Mouse (Mus musculus) midbrain, embryonic 12.5 days (tissue): ENCODE results near the gene Fblim1. TPM values are rescaled to one million over a fixed set of nuclear protein-coding genes. Genes with fewer than 3 reads are reported as not detected.

Experiments used
- ATAC-seq: fragments of 200-750 bp; cut with Nextera tagmentation; 2 replicates; pipeline ENCODE4 v1.8.0; 2017; ENCODE audit warnings: low read depth, moderate TSS enrichment, moderate library complexity; ENCODE audit not compliant: low FRiP score
- H3K27ac ChIP-seq: fragments of 300-500 bp; sonication (generic); replicated peaks from 2 replicates; pipeline ENCODE4 v1.5.1; 2016; ENCODE audit warnings: mild to moderate bottlenecking
- H3K27me3 ChIP-seq: fragments of 300-500 bp; sonication (generic); 2 replicates; pipeline ENCODE4 v1.6.1; 2016; ENCODE audit warnings: mild to moderate bottlenecking
- H3K36me3 ChIP-seq: fragments of 300-500 bp; sonication (generic); 2 replicates; pipeline ENCODE4 v1.6.1; 2016
- H3K4me1 ChIP-seq: fragments of 300-500 bp; sonication (generic); 2 replicates; pipeline ENCODE4 v1.6.1; 2016
- H3K4me2 ChIP-seq: fragments of 300-500 bp; sonication (generic); replicated peaks from 2 replicates; pipeline ENCODE4 v1.6.1; 2016; ENCODE audit warnings: mild to moderate bottlenecking, moderate library complexity
- H3K4me3 ChIP-seq: fragments of 300-500 bp; sonication (generic); 2 replicates; pipeline ENCODE4 v1.5.1; 2016; ENCODE audit warnings: mild to moderate bottlenecking
- H3K9ac ChIP-seq: fragments of 300-500 bp; sonication (generic); replicated peaks from 2 replicates; pipeline ENCODE4 v1.6.1; 2016; ENCODE audit warnings: mild to moderate bottlenecking, moderate library complexity
- H3K9me3 ChIP-seq: fragments of 300-500 bp; sonication (generic); 2 replicates; pipeline ENCODE4 v1.6.1; 2016; ENCODE audit warnings: mild to moderate bottlenecking
- WGBS: fragments of 180-500 bp; shearing (Covaris S2); methylation state at CpG from one replicate; pipeline ENCODE4 v1.1.7; 2016; 5-methylcytosine and 5-hydroxymethylcytosine counted together
- polyA plus RNA-seq: library from polyadenylated mRNA; unstranded; fragments of >200 nt; fragmentation: Nextera tagmentation; extraction: Ambion mirVana; gene quantifications from 2 replicates; pipeline ENCODE4 v1.2.1, GENCODE M21; 2016

The Fblim1 gene
- polyA plus RNA-seq, 1 experiment from 2014 or later, result 28.7 TPM

DNA sequence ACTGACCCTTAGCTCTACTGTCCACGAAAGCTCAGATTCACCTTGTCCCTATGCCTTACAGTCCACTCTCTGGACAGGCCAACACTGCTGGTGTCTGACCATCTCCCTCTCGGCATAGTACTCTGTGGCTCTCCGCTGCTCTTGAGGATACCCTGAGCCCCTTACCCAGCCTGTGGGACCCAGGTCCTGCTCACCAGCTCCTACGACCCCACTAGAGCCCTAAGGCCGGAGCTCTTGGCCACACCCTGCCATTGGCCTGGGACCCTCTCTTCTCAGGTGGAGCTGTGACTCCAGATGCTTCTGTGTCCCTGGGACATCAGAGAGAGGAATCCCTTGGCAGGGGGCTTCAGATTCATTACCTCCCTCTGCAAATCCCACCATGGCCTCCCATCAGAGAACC lies 475 bp downstream of the Fblim1 start:
- ATAC-seq, result no peak
- Histone ChIP-seq H3K27me3 (peaks cover 13% of the 10 kb centered on the region), H3K4me2 (no peak overlapping the region), H3K9ac (no peak overlapping the region), H3K36me3 (no peaks in the 10 kb centered on the region), H3K4me3 (no peak overlapping the region), H3K4me1 (peaks cover under 1% of the 10 kb centered on the region; the same call in 1 of the 2 replicates), H3K9me3 (no peaks in the 10 kb centered on the region), H3K27ac (no peak overlapping the region)
- 93% methylated on average over 5 of the region's 5 CpGs for WGBS

GRCm38 (mm10) chr4:141604493-141604892 lies 1.4 kb downstream of the Fblim1 start:
- ATAC-seq, result no peak

GRCm38 (mm10) chr4:141603921-141604320 lies 2.0 kb downstream of the Fblim1 start:
- ATAC-seq, result no peak
- Histone ChIP-seq H3K9me3 (no peaks in the 10 kb centered on the region), H3K4me1 (peaks cover 16% of the 10 kb centered on the region), H3K9ac (no peak overlapping the region), H3K27ac (no peak overlapping the region), H3K27me3 (peaks cover 28% of the 10 kb centered on the region), H3K4me2 (no peak overlapping the region), H3K4me3 (no peak overlapping the region), H3K36me3 (no peaks in the 10 kb centered on the region)
- 68% methylated on average over 4 of the region's 4 CpGs for WGBS

More at GRCm38 (mm10) chr4:141604493-141604892, 1.4 kb downstream of the Fblim1 start:
- Histone ChIP-seq H3K27me3 (peaks cover 22% of the 10 kb centered on the region), H3K4me3 (no peak overlapping the region), H3K4me2 (no peak overlapping the region), H3K4me1 (peaks cover 10% of the 10 kb centered on the region), H3K36me3 (no peaks in the 10 kb centered on the region), H3K9me3 (no peaks in the 10 kb centered on the region), H3K27ac (no peak overlapping the region), H3K9ac (no peak overlapping the region)
- WGBS, result 69% methylated on average over 8 of the region's 8 CpGs

DNA sequence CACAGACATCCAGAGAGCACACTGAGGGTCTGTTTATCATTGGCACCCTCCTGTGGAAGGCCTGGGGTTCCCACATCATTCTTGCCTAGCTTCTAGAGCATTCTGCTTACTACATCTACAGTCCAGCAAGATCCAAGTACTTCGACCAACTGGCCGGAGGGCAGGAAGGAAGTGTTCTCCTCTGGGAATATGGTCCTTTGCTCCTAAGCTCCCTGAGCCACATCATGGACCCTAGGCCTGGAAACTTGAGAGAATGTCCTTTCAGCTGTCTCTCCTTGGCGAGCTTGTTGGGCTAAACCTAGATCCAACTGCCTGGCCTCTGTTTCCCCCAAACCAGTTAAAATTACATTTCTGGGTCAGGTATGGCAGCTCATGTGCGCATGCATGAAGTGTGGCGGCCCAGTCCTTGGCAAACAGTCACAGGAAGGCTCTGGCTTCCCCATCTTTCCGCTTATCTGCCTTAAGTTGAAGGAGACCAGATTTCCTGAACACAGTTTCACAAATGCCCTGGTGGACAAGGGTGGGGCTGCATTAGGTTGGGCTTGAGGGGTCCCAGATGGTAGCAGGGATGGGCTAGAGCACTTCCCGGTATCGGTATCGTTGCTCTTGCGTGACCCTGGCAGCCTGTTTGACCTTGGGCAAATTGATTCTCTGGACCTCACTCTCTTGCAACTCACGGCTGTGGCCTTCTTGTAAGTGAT lies 3.2 kb downstream of the Fblim1 start:
- H3K27ac ChIP-seq, result no peak overlapping the region
- no peaks in the 10 kb centered on the region for H3K36me3 ChIP-seq
- no peak overlapping the region for H3K4me3 ChIP-seq
- peaks cover 37% of the 10 kb centered on the region for H3K27me3 ChIP-seq
- H3K9ac ChIP-seq, result no peak overlapping the region
- H3K9me3 ChIP-seq, result no peaks in the 10 kb centered on the region
- H3K4me2 ChIP-seq, result no peak overlapping the region
- H3K4me1 ChIP-seq, result peaks cover 27% of the 10 kb centered on the region
- ATAC-seq, result no peak
- 83% methylated on average over 11 of the region's 11 CpGs for WGBS

DNA sequence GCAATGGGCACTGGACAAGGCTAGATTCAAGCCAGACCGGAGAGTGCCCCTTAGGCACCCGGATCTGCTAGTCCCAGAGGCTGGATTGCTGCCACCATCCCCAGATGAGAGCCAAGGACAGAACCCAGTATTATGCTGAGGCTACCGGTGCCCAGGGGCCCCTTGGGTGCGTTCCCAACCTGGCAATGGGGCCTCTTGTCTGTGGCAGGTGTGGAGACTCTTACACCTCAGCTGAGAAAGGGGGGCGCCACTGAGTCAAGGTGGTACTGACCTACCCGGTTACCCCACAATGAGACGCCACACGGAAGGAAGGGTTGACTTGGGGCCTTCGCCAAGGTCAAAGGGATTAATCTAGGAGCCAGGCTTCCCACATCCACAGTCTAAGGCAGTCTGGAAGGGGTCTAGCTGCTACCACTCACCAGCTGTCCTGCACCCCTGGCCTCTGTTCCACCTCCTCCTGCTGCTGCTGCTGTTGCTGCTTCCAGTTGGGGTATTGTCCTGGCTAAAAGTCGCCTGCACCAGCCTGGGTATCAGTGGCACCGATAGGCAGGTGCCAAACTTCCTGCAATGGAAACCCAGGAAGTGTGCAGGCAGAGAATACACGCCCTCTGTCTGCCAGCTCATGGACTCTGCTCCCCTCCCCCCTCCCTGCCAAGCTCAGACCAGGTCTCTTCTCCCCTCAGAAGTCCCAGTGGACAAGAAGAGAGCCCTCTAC lies 4.6 kb downstream of the Fblim1 start:
- ATAC-seq, result no peak
- Histone ChIP-seq H3K4me3 (no peak overlapping the region), H3K4me2 (no peak overlapping the region), H3K36me3 (no peaks in the 10 kb centered on the region), H3K27ac (no peak overlapping the region), H3K4me1 (peaks cover 27% of the 10 kb centered on the region), H3K9me3 (no peaks in the 10 kb centered on the region), H3K27me3 (peaks cover 47% of the 10 kb centered on the region), H3K9ac (no peak overlapping the region)
- 69% methylated on average over 12 of the region's 12 CpGs for WGBS

DNA sequence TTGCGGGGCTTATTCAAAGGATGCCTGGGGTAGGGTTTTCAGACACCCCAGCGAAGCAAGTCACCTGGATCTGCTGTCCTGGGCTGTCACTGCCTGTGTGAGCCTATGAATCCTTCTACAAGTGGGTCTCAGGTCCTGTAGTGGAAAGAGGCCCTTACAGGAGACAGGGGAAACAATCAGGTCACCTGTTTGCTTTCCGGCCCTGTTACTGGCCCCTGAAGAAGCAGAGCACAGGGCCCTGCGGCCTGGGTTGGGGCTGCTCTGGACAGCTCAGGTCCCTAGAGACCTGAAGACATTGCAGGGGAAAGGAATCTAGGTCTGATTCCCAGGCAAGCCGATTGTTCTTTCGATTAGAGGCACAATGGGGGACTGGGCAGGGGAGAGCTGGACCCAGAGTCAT lies 5.5 kb downstream of the Fblim1 start:
- H3K36me3 ChIP-seq, result no peaks in the 10 kb centered on the region
- WGBS, result 16% methylated on average over 6 of the region's 6 CpGs
- no peak overlapping the region for H3K27ac ChIP-seq
- peak overlapping the region; percentile 71; the same call in 1 of the 2 replicates for H3K4me2 ChIP-seq
- no peak overlapping the region for H3K9ac ChIP-seq
- no peak overlapping the region for H3K4me3 ChIP-seq
- peaks cover 47% of the 10 kb centered on the region for H3K27me3 ChIP-seq
- peaks cover 27% of the 10 kb centered on the region for H3K4me1 ChIP-seq
- no peaks in the 10 kb centered on the region for H3K9me3 ChIP-seq
- ATAC-seq, result no peak

GRCm38 (mm10) chr4:141599251-141600141 lies 6.4 kb downstream of the Fblim1 start:
- Histone ChIP-seq H3K9ac (peak overlapping the region; percentile 57), H3K36me3 (no peaks in the 10 kb centered on the region), H3K27me3 (peaks cover 47% of the 10 kb centered on the region), H3K27ac (peak overlapping the region; percentile 20; the same call in 1 of the 2 replicates), H3K4me3 (peak overlapping the region; percentile 46), H3K4me1 (peaks cover 27% of the 10 kb centered on the region), H3K4me2 (peak overlapping the region; percentile 71), H3K9me3 (no peaks in the 10 kb centered on the region)
- WGBS, result 2% methylated on average over 37 of the region's 57 CpGs
- ATAC-seq, result peak; percentile 51; the same call in 1 of the 2 replicates

DNA sequence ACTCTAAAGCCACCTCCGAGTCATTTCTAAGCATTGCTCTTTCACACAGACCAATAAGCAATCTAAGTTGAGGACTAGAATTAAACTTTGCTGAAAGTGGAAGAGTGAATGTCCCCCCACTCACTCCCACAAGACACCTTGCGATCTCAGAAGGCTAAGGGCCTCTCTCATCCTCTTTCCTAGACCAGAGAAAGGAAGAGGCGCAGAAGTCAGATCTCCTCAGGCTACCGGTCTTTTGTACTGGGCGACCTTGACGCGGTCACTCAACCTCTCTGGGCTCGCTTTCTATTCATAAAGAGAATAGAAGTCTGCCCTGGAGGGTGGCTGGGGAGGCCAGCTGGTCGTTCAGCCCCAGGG lies 7.0 kb downstream of the Fblim1 start:
- Histone ChIP-seq H3K36me3 (no peaks in the 10 kb centered on the region), H3K4me3 (peak overlapping the region; percentile 46), H3K9ac (peak overlapping the region; percentile 57), H3K27me3 (peaks cover 47% of the 10 kb centered on the region), H3K27ac (peak overlapping the region; percentile 42), H3K4me2 (peak overlapping the region; percentile 71), H3K4me1 (peaks cover 27% of the 10 kb centered on the region), H3K9me3 (no peaks in the 10 kb centered on the region)
- under 1% methylated on average over 9 of the region's 9 CpGs for WGBS
- no peak for ATAC-seq

- H3K9me3 ChIP-seq, result no peaks in the 10 kb centered on the region
- peak overlapping the region; percentile 42; the same call in 1 of the 2 replicates for H3K27ac ChIP-seq
- H3K4me3 ChIP-seq, result peak overlapping the region; percentile 46
- H3K4me2 ChIP-seq, result peak overlapping the region; percentile 71
- WGBS, result 1% methylated on average over 18 of the region's 19 CpGs
- peaks cover 27% of the 10 kb centered on the region for H3K4me1 ChIP-seq
- H3K36me3 ChIP-seq, result no peaks in the 10 kb centered on the region
- H3K9ac ChIP-seq, result peak overlapping the region; percentile 37
- ATAC-seq, result no peak
- peaks cover 47% of the 10 kb centered on the region for H3K27me3 ChIP-seq
These were observed 7.5 kb downstream of the Fblim1 start for GRCm38 (mm10) chr4:141598199-141598893.

GRCm38 (mm10) chr4:141596700-141597328 lies 9.1 kb downstream of the Fblim1 start:
- Histone ChIP-seq H3K9me3 (no peaks in the 10 kb centered on the region), H3K4me2 (no peak overlapping the region), H3K4me3 (no peak overlapping the region), H3K4me1 (peaks cover 27% of the 10 kb centered on the region), H3K27ac (no peak overlapping the region), H3K27me3 (peaks cover 47% of the 10 kb centered on the region), H3K36me3 (no peaks in the 10 kb centered on the region), H3K9ac (no peak overlapping the region; the same call in 1 of the 2 replicates)
- ATAC-seq, result no peak
- WGBS, result 81% methylated on average over 8 of the region's 8 CpGs
